In genomic region chr17:6097884-6098283, GRCm38 (mm10) we compare ENCODE assay signal across 10 mouse cellular contexts. TPM values are rescaled to one million over a fixed set of nuclear protein-coding genes. Genes with fewer than 3 reads are reported as not detected.
A peak's percentile ranks its signal among the peaks of the same experiment; 100 is the strongest.
DNase-seq lines count a peak whose midpoint lies in the region; ATAC-seq and TF ChIP-seq lines count a peak whose summit lies in the region.
"Had no signal": no experiment of that assay in that cellular context is flagged by ENCODE, and none has a peak within 500 bp of the region (broad histone marks: within the 10 kb centered on the region; RNA-seq: fewer than 3 reads in every experiment).

No protein-coding gene starts in this region.

- no peaks in the 10 kb centered on the region for H3K9me3 ChIP-seq in forebrain, embryonic 16.5 days (ENCODE audit: control insufficient read depth, low read length)
- no peaks in the 10 kb centered on the region for H3K9me3 ChIP-seq in intestine, embryonic 16.5 days (ENCODE audit: control insufficient read depth, low read length)
- no peaks in the 10 kb centered on the region for H3K9me3 ChIP-seq in liver, embryonic 14.5 days (ENCODE audit: control insufficient read depth, low read length)
- H3K9me3 ChIP-seq: embryonic facial prominence, embryonic 15.5 days; liver, embryonic 15.5 days had no signal

- WGBS in forebrain, embryonic 16.5 days = 28% methylated on average over 4 of the region's 4 CpGs
- 31% methylated on average over 4 of the region's 4 CpGs for WGBS in intestine, embryonic 16.5 days
- WGBS in liver, embryonic 14.5 days (ENCODE audit: insufficient replicate concordance) = 21% methylated on average over 4 of the region's 4 CpGs

- peak; percentile 45 for DNase-seq in ovary, postnatal 36 days (ENCODE audit: low spot score)
- DNase-seq in ovary, postnatal 14 days (ENCODE audit: low spot score) = no peak
- DNase-seq in adrenal gland, postnatal 10 days = peak; percentile 67
- DNase-seq in liver, embryonic 14.5 days (ENCODE audit: low read depth in 3 of 3, low spot score in 3 of 3) = no peak
- peak; percentile 76 for DNase-seq in retina, embryonic 14.5 days (ENCODE audit: low spot score)

- H3K27ac ChIP-seq in forebrain, embryonic 16.5 days (ENCODE audit: low read length) = no peak overlapping the region
- no peak overlapping the region for H3K27ac ChIP-seq in intestine, embryonic 16.5 days (ENCODE audit: low read length)
- H3K27ac ChIP-seq in liver, embryonic 14.5 days = no peak overlapping the region
- H3K27ac ChIP-seq: embryonic facial prominence, embryonic 15.5 days; liver, embryonic 15.5 days had no signal

- H3K27me3 ChIP-seq in forebrain, embryonic 16.5 days (replicated peaks; ENCODE audit: control insufficient read depth, insufficient read depth, low read length) = no peaks in the 10 kb centered on the region
- no peaks in the 10 kb centered on the region for H3K27me3 ChIP-seq in intestine, embryonic 16.5 days (replicated peaks; ENCODE audit: control insufficient read depth, insufficient read depth, low read length)
- no peaks in the 10 kb centered on the region for H3K27me3 ChIP-seq in liver, embryonic 14.5 days (ENCODE audit: control insufficient read depth, insufficient read depth, low read length)
- H3K27me3 ChIP-seq: embryonic facial prominence, embryonic 15.5 days; liver, embryonic 15.5 days had no signal

- H3K9ac ChIP-seq in forebrain, embryonic 16.5 days (replicated peaks; ENCODE audit: low read depth, low read length) = no peak overlapping the region
- H3K9ac ChIP-seq in intestine, embryonic 16.5 days (ENCODE audit: low read depth, low read length) = no peak overlapping the region
- H3K9ac ChIP-seq in liver, embryonic 14.5 days (replicated peaks) = no peak overlapping the region
- H3K9ac ChIP-seq: embryonic facial prominence, embryonic 15.5 days; liver, embryonic 15.5 days had no signal

- no peak for TF ChIP-seq EP300 in liver, embryonic 14.5 days (IDR thresholded peaks at IDR 0.05; ENCODE audit: low read depth)

- TF ChIP-seq CTCF in liver, embryonic 14.5 days (IDR thresholded peaks at IDR 0.05; ENCODE audit: low read depth) = peak; percentile 81

- H3K4me2 ChIP-seq in forebrain, embryonic 16.5 days (ENCODE audit: low read length) = no peak overlapping the region
- no peak overlapping the region for H3K4me2 ChIP-seq in intestine, embryonic 16.5 days (ENCODE audit: low read depth, low read length)
- no peak overlapping the region for H3K4me2 ChIP-seq in liver, embryonic 14.5 days (ENCODE audit: low read depth)
- H3K4me2 ChIP-seq: embryonic facial prominence, embryonic 15.5 days; liver, embryonic 15.5 days had no signal

- no peak overlapping the region for H3K4me3 ChIP-seq in forebrain, embryonic 16.5 days (replicated peaks; ENCODE audit: low read length)
- H3K4me3 ChIP-seq in intestine, embryonic 16.5 days (ENCODE audit: low read length) = no peak overlapping the region
- H3K4me3 ChIP-seq in liver, embryonic 14.5 days (ENCODE audit: insufficient read depth in 1 of 2, low read depth in 2 of 2, low read length in 2 of 2) = no peak overlapping the region
- H3K4me3 ChIP-seq: embryonic facial prominence, embryonic 15.5 days; liver, embryonic 15.5 days had no signal

- H3K36me3 ChIP-seq in forebrain, embryonic 16.5 days (ENCODE audit: control insufficient read depth, insufficient read depth) = no peaks in the 10 kb centered on the region
- no peaks in the 10 kb centered on the region for H3K36me3 ChIP-seq in intestine, embryonic 16.5 days (ENCODE audit: control insufficient read depth, insufficient read depth, low read length)
- H3K36me3 ChIP-seq in liver, embryonic 14.5 days (replicated peaks; ENCODE audit: control insufficient read depth, insufficient read depth, low read depth) = no peaks in the 10 kb centered on the region
- H3K36me3 ChIP-seq: embryonic facial prominence, embryonic 15.5 days; liver, embryonic 15.5 days had no signal

- peak; percentile 67; the same call in 1 of the 2 replicates for ATAC-seq in forebrain, embryonic 16.5 days
- ATAC-seq in intestine, embryonic 16.5 days = peak; percentile 71
- ATAC-seq in liver, embryonic 14.5 days (ENCODE audit: insufficient read depth) = no peak
- no peak for ATAC-seq in erythroblast, adult 5-6 weeks (replicated peaks; ENCODE audit: low FRiP score, poor library complexity, severe bottlenecking)

- no peaks in the 10 kb centered on the region for H3K4me1 ChIP-seq in forebrain, embryonic 16.5 days (replicated peaks; ENCODE audit: control insufficient read depth, insufficient read depth, low read length)
- no peaks in the 10 kb centered on the region for H3K4me1 ChIP-seq in intestine, embryonic 16.5 days (ENCODE audit: control insufficient read depth, insufficient read depth, low read length)
- H3K4me1 ChIP-seq in liver, embryonic 14.5 days (replicated peaks; ENCODE audit: control insufficient read depth in 2 of 2, insufficient read depth in 2 of 2, low read length in 1 of 2) = no peaks in the 10 kb centered on the region
- H3K4me1 ChIP-seq: embryonic facial prominence, embryonic 15.5 days; liver, embryonic 15.5 days had no signal

RNA-seq across cellular contexts. Expression of gene Tulp4, which starts 8.4 kb away (rescaled TPM):
- total RNA-seq in adrenal gland, postnatal 10 days (2021) = 10 to 100 TPM; 66.8 to 82.4 TPM
- polyA plus RNA-seq in forebrain, embryonic 16.5 days (2015; fragmentation: Nextera tagmentation; extraction: Ambion mirVana) = 150 and 167 TPM in 2 replicates
- 60.1 and 79.1 TPM in 2 replicates for polyA plus RNA-seq in intestine, embryonic 16.5 days (2015; fragmentation: Nextera tagmentation; extraction: Ambion mirVana)
- polyA plus RNA-seq in liver, embryonic 14.5 days (2012; rRNA removed) = 3.4 and 4.7 TPM in 2 replicates
- polyA plus RNA-seq in liver, embryonic 14.5 days (2014; fragmentation: Nextera tagmentation; extraction: Ambion mirVana) = 21.4 and 24.1 TPM in 2 replicates
- total RNA-seq in erythroblast, adult 5-6 weeks (2015; ENCODE audit: low replicate concordance) = 0.77 and 4.4 TPM in 2 replicates
- 3.9 and 4.3 TPM in 2 replicates for total RNA-seq in erythroblast, adult 5-6 weeks (2017; ENCODE audit: low replicate concordance)

RNA-seq across cellular contexts. Expression of gene Gtf2h5, which starts 18.3 kb away (rescaled TPM):
- total RNA-seq in adrenal gland, postnatal 10 days (2021) = 10 to 100 TPM; 90.9 to 96.9 TPM
- polyA plus RNA-seq in forebrain, embryonic 16.5 days (2015; fragmentation: Nextera tagmentation; extraction: Ambion mirVana) = 203 and 213 TPM in 2 replicates
- 138 and 151 TPM in 2 replicates for polyA plus RNA-seq in intestine, embryonic 16.5 days (2015; fragmentation: Nextera tagmentation; extraction: Ambion mirVana)
- polyA plus RNA-seq in liver, embryonic 14.5 days (2012; rRNA removed) = 11.9 and 26.7 TPM in 2 replicates
- 82.3 and 84.0 TPM in 2 replicates for polyA plus RNA-seq in liver, embryonic 14.5 days (2014; fragmentation: Nextera tagmentation; extraction: Ambion mirVana)
- 13.8 and 27.4 TPM in 2 replicates for total RNA-seq in erythroblast, adult 5-6 weeks (2015; ENCODE audit: low replicate concordance)
- 14.9 and 15.5 TPM in 2 replicates for total RNA-seq in erythroblast, adult 5-6 weeks (2017; ENCODE audit: low replicate concordance)

RNA-seq across cellular contexts. Expression of gene Serac1, which starts 18.3 kb away (rescaled TPM):
- 1 to 10 TPM; 5.4 to 8.2 TPM for total RNA-seq in adrenal gland, postnatal 10 days (2021)
- polyA plus RNA-seq in forebrain, embryonic 16.5 days (2015; fragmentation: Nextera tagmentation; extraction: Ambion mirVana) = 12.6 and 15.8 TPM in 2 replicates
- polyA plus RNA-seq in intestine, embryonic 16.5 days (2015; fragmentation: Nextera tagmentation; extraction: Ambion mirVana) = 3.9 and 4.6 TPM in 2 replicates
- polyA plus RNA-seq in liver, embryonic 14.5 days (2012; rRNA removed) = 1.6 TPM in 2 replicates
- 0.69 and 1.5 TPM in 2 replicates for polyA plus RNA-seq in liver, embryonic 14.5 days (2014; fragmentation: Nextera tagmentation; extraction: Ambion mirVana)
- total RNA-seq in erythroblast, adult 5-6 weeks (2015; ENCODE audit: low replicate concordance) = 1.3 TPM in 1 of 2 replicates, not detected in the other
- 2.4 TPM in 1 of 2 replicates, not detected in the other for total RNA-seq in erythroblast, adult 5-6 weeks (2017; ENCODE audit: low replicate concordance)

Comparison
In these comparisons a context has a peak if more than half of its experiments do, and no peak if none do; other contexts are left out.
1. DNase-seq: peak in ovary, postnatal 36 days (single experiment), adrenal gland, postnatal 10 days (single experiment) and retina, embryonic 14.5 days (single experiment); none in ovary, postnatal 14 days (single experiment) and liver, embryonic 14.5 days (0 of 3).
2. ATAC-seq: peak in forebrain, embryonic 16.5 days (single experiment) and intestine, embryonic 16.5 days (single experiment); none in liver, embryonic 14.5 days (single experiment) and erythroblast, adult 5-6 weeks (single experiment).